Mouse (Mus musculus): ENCODE measurements at regions not wholly inside any gene's neighbourhood (a gene's known extent, or its start where the extent isn't known, plus 50 kb on each side); places are given as distances from the start of the nearest gene placed in this dataset.

GRCm38 (mm10) chr4:149830551-149831192 lies 56.6 kb upstream of the Slc25a33 start:
- TF ChIP-seq CTCF (IDR thresholded peaks at IDR 0.05; ENCODE audit: control insufficient read depth, insufficient read depth, insufficient read length) (no peak), USF1 (IDR thresholded peaks at IDR 0.05; ENCODE audit: low read depth) (no peak), MAX (IDR thresholded peaks at IDR 0.05) (no peak), MYOD1 (IDR thresholded peaks at IDR 0.05; ENCODE audit: control insufficient read depth, insufficient read length, low read depth) (no peak), CEBPB (IDR thresholded peaks at IDR 0.05; ENCODE audit: low read depth) (no peak), FOSL1 (IDR thresholded peaks at IDR 0.05; ENCODE audit: insufficient read depth, low read length, poor library complexity, severe bottlenecking) (no peak)

Measured in C2C12 (cell line).